Mouse (Mus musculus) erythroblast, embryonic 14.5 days (primary cell): Measurements from ENCODE around the gene Fbxo30. TPM values are rescaled to one million over a fixed set of nuclear protein-coding genes. Genes with fewer than 3 reads are reported as not detected.
A peak's percentile ranks its signal among the peaks of the same experiment; 100 is the strongest.
"Not testable (repeated sequence)": the region's sequence is repeated elsewhere in the genome, so short reads cannot be mapped to it uniquely, and the experiment has no call there.

Source experiments
- H3K27me3 ChIP-seq: 2 replicates; pipeline ENCODE4 v1.6.1; 2012; ENCODE audit warnings: inconsistent platforms; ENCODE audit not compliant: control insufficient read depth
- H3K36me3 ChIP-seq: 2 replicates; pipeline ENCODE4 v1.6.1; 2012; ENCODE audit warnings: mild to moderate bottlenecking, inconsistent platforms; ENCODE audit not compliant: control insufficient read depth
- H3K4me1 ChIP-seq: 2 replicates; pipeline ENCODE4 v1.6.1; 2012; ENCODE audit warnings: inconsistent platforms; ENCODE audit not compliant: control insufficient read depth
- H3K4me3 ChIP-seq: replicated peaks from 2 replicates; pipeline ENCODE3; 2012; ENCODE audit warnings: moderate library complexity, mild to moderate bottlenecking, inconsistent platforms
- H3K9me3 ChIP-seq: 2 replicates; pipeline ENCODE4 v1.6.1; 2012; ENCODE audit warnings: low read length, inconsistent platforms, mixed read lengths; ENCODE audit not compliant: control insufficient read depth
- GATA1 ChIP-seq: IDR thresholded peaks from 2 replicates; pipeline ENCODE4 v1.6.1; 2012; ENCODE audit warnings: low read length, inconsistent platforms, mixed read lengths
- TAL1 ChIP-seq: IDR thresholded peaks from 3 replicates; pipeline ENCODE4 v1.6.1; 2012; ENCODE audit warnings: low read length, inconsistent platforms, mixed read lengths
- polyA plus RNA-seq: library from polyadenylated mRNA; stranded (reverse); fragments of >175 nt; gene quantifications from 2 replicates; pipeline ENCODE4 v1.2.3, GENCODE M21; 2012

The Fbxo30 gene
- 0.81 and 1.2 TPM in 2 replicates for polyA plus RNA-seq

GRCm38 (mm10) chr10:11280578-11281463 is at the start of gene Fbxo30:
TSS of gene Fbxo30 (plus strand) at chr10:11281330.
- H3K4me1 ChIP-seq = peaks cover 28% of the 10 kb centered on the region
- no peaks in the 10 kb centered on the region for H3K27me3 ChIP-seq
- peaks cover 16% of the 10 kb centered on the region for H3K36me3 ChIP-seq
- H3K4me3 ChIP-seq = peak within 1 kb of the TSS; percentile 99
- TF ChIP-seq TAL1 = no peak
- no peak for TF ChIP-seq GATA1
- H3K9me3 ChIP-seq = no peaks in the 10 kb centered on the region

GRCm38 (mm10) chr10:11233208-11233607 is 47.9 kb upstream of the Fbxo30 start:
- H3K27me3 ChIP-seq = no peaks in the 10 kb centered on the region
- no peak for TF ChIP-seq TAL1
- TF ChIP-seq GATA1 = no peak
- no peaks in the 10 kb centered on the region for H3K9me3 ChIP-seq
- H3K4me1 ChIP-seq = peaks cover 8% of the 10 kb centered on the region
- H3K36me3 ChIP-seq = no peaks in the 10 kb centered on the region
- no peak overlapping the region for H3K4me3 ChIP-seq

GRCm38 (mm10) chr10:11242988-11243387 is 38.1 kb upstream of the Fbxo30 start:
- not testable (repeated sequence) for H3K36me3 ChIP-seq, H3K4me3 ChIP-seq, H3K4me1 ChIP-seq, H3K27me3 ChIP-seq, H3K9me3 ChIP-seq

- H3K27me3 ChIP-seq = no peaks in the 10 kb centered on the region
- H3K4me3 ChIP-seq = no peak overlapping the region
- no peaks in the 10 kb centered on the region for H3K4me1 ChIP-seq
- no peaks in the 10 kb centered on the region for H3K36me3 ChIP-seq
- H3K9me3 ChIP-seq = no peaks in the 10 kb centered on the region
- TF ChIP-seq GATA1 (no peak), TAL1 (no peak)
Measured at GRCm38 (mm10) chr10:11248210-11248609, 32.9 kb upstream of the Fbxo30 start.

- no peaks in the 10 kb centered on the region for H3K36me3 ChIP-seq
- H3K27me3 ChIP-seq = no peaks in the 10 kb centered on the region
- H3K4me3 ChIP-seq = no peak overlapping the region
- TF ChIP-seq TAL1 = no peak
- no peak for TF ChIP-seq GATA1
- no peaks in the 10 kb centered on the region for H3K4me1 ChIP-seq
- H3K9me3 ChIP-seq = no peaks in the 10 kb centered on the region
Measured at GRCm38 (mm10) chr10:11250247-11250997, 30.7 kb upstream of the Fbxo30 start.

- H3K36me3 ChIP-seq, H3K4me3 ChIP-seq, H3K4me1 ChIP-seq, H3K9me3 ChIP-seq, H3K27me3 ChIP-seq: not testable (repeated sequence)
Measured at GRCm38 (mm10) chr10:11253581-11253980, 27.5 kb upstream of the Fbxo30 start.

GRCm38 (mm10) chr10:11260119-11260518 is 21.0 kb upstream of the Fbxo30 start:
- no peaks in the 10 kb centered on the region for H3K4me1 ChIP-seq
- no peak overlapping the region for H3K4me3 ChIP-seq
- no peaks in the 10 kb centered on the region for H3K9me3 ChIP-seq
- H3K27me3 ChIP-seq = no peaks in the 10 kb centered on the region
- H3K36me3 ChIP-seq = no peaks in the 10 kb centered on the region
- TF ChIP-seq TAL1 (no peak), GATA1 (no peak)

GRCm38 (mm10) chr10:11262292-11262691 is 18.8 kb upstream of the Fbxo30 start:
- H3K27me3 ChIP-seq, H3K4me1 ChIP-seq, H3K4me3 ChIP-seq, H3K36me3 ChIP-seq, H3K9me3 ChIP-seq: not testable (repeated sequence)

- H3K27me3 ChIP-seq, H3K36me3 ChIP-seq, H3K4me1 ChIP-seq, H3K4me3 ChIP-seq, H3K9me3 ChIP-seq: not testable (repeated sequence)
Measured at GRCm38 (mm10) chr10:11263795-11264194, 17.3 kb upstream of the Fbxo30 start.

- H3K4me1 ChIP-seq = no peaks in the 10 kb centered on the region
- TF ChIP-seq GATA1 (no peak), TAL1 (no peak)
- H3K9me3 ChIP-seq = no peaks in the 10 kb centered on the region
- H3K36me3 ChIP-seq = no peaks in the 10 kb centered on the region
- no peak overlapping the region for H3K4me3 ChIP-seq
- H3K27me3 ChIP-seq = no peaks in the 10 kb centered on the region
Measured at GRCm38 (mm10) chr10:11269165-11269564, 12.0 kb upstream of the Fbxo30 start.
